Mouse (Mus musculus): ENCODE results near the gene Sesn1. TPM values are rescaled to one million over a fixed set of nuclear protein-coding genes. Genes with fewer than 3 reads are reported as not detected.
A peak's percentile ranks its signal among the peaks of the same experiment; 100 is the strongest.
"Not testable (repeated sequence)": the region's sequence is repeated elsewhere in the genome, so short reads cannot be mapped to it uniquely, and the experiment has no call there.

The Sesn1 gene
- polyA plus RNA-seq, 1 experiment from 2014 or later, result 22.3 TPM

- WGBS (ENCODE audit: insufficient replicate concordance), result 77% methylated on average over 5 of the region's 5 CpGs
- Histone ChIP-seq H3K4me2 (no peak overlapping the region), H3K36me3 (no peaks in the 10 kb centered on the region), H3K27me3 (no peaks in the 10 kb centered on the region), H3K4me3 (replicated peaks) (no peak overlapping the region), H3K4me1 (replicated peaks) (peaks cover 19% of the 10 kb centered on the region), H3K27ac (no peak overlapping the region), H3K9me3 (replicated peaks) (no peaks in the 10 kb centered on the region), H3K9ac (no peak overlapping the region)
- ATAC-seq (ENCODE audit: low read depth), result no peak
- no peak for DNase-seq
Measured at GRCm38 (mm10) chr10:41822573-41823281, 13.0 kb downstream of the Sesn1 start.

GRCm38 (mm10) chr10:41823282-41823675 is 13.5 kb downstream of the Sesn1 start:
- not testable (repeated sequence) for DNase-seq; H3K27ac ChIP-seq; H3K4me3 ChIP-seq (replicated peaks); H3K36me3 ChIP-seq; H3K27me3 ChIP-seq; H3K9ac ChIP-seq; ATAC-seq (ENCODE audit: low read depth); H3K4me2 ChIP-seq; H3K9me3 ChIP-seq (replicated peaks)
- 86% methylated on average over 3 of the region's 4 CpGs for WGBS (ENCODE audit: insufficient replicate concordance)
- peaks cover 24% of the 10 kb centered on the region for H3K4me1 ChIP-seq (replicated peaks)

- Histone ChIP-seq H3K9me3 (replicated peaks) (no peaks in the 10 kb centered on the region), H3K4me2 (no peak overlapping the region), H3K36me3 (no peaks in the 10 kb centered on the region), H3K4me3 (replicated peaks) (no peak overlapping the region), H3K4me1 (replicated peaks) (peaks cover 29% of the 10 kb centered on the region), H3K27ac (no peak overlapping the region), H3K9ac (no peak overlapping the region), H3K27me3 (no peaks in the 10 kb centered on the region)
- DNase-seq (no peak), ATAC-seq (ENCODE audit: low read depth) (no peak)
- 69% methylated on average over 4 of the region's 4 CpGs for WGBS (ENCODE audit: insufficient replicate concordance)
Measured at GRCm38 (mm10) chr10:41823916-41824315, 14.2 kb downstream of the Sesn1 start.

GRCm38 (mm10) chr10:41825041-41825440 is 15.3 kb downstream of the Sesn1 start:
- ATAC-seq (ENCODE audit: low read depth), result no peak
- Histone ChIP-seq H3K9me3 (replicated peaks) (no peaks in the 10 kb centered on the region), H3K27me3 (no peaks in the 10 kb centered on the region), H3K4me3 (replicated peaks) (no peak overlapping the region), H3K9ac (no peak overlapping the region), H3K27ac (no peak overlapping the region), H3K36me3 (no peaks in the 10 kb centered on the region), H3K4me1 (replicated peaks) (peaks cover 29% of the 10 kb centered on the region), H3K4me2 (no peak overlapping the region)
- DNase-seq, result no peak
- WGBS (ENCODE audit: insufficient replicate concordance), result 85% methylated on average over 10 of the region's 10 CpGs

- H3K4me2 ChIP-seq, result no peak overlapping the region
- ATAC-seq (ENCODE audit: low read depth), result no peak
- no peaks in the 10 kb centered on the region for H3K27me3 ChIP-seq
- WGBS (ENCODE audit: insufficient replicate concordance), result 71% methylated on average over 4 of the region's 4 CpGs
- H3K27ac ChIP-seq, result no peak overlapping the region
- H3K4me1 ChIP-seq (replicated peaks), result peaks cover 29% of the 10 kb centered on the region
- H3K36me3 ChIP-seq, result no peaks in the 10 kb centered on the region
- no peak overlapping the region for H3K9ac ChIP-seq
- no peak for DNase-seq
- no peaks in the 10 kb centered on the region for H3K9me3 ChIP-seq (replicated peaks)
- H3K4me3 ChIP-seq (replicated peaks), result no peak overlapping the region
Measured at GRCm38 (mm10) chr10:41825996-41826395, 16.3 kb downstream of the Sesn1 start.

GRCm38 (mm10) chr10:41826526-41827116 is 16.9 kb downstream of the Sesn1 start:
- DNase-seq (no peak), ATAC-seq (ENCODE audit: low read depth) (no peak)
- Histone ChIP-seq H3K9ac (no peak overlapping the region), H3K4me1 (replicated peaks) (peaks cover 29% of the 10 kb centered on the region), H3K9me3 (replicated peaks) (no peaks in the 10 kb centered on the region), H3K4me3 (replicated peaks) (no peak overlapping the region), H3K4me2 (no peak overlapping the region), H3K27me3 (no peaks in the 10 kb centered on the region), H3K36me3 (no peaks in the 10 kb centered on the region), H3K27ac (no peak overlapping the region)
- WGBS (ENCODE audit: insufficient replicate concordance), result 31% methylated on average over 6 of the region's 6 CpGs

GRCm38 (mm10) chr10:41827784-41828183 is 18.0 kb downstream of the Sesn1 start:
- ATAC-seq (ENCODE audit: low read depth), result no peak
- no peak for DNase-seq
- Histone ChIP-seq H3K4me1 (replicated peaks) (peaks cover 29% of the 10 kb centered on the region), H3K27me3 (no peaks in the 10 kb centered on the region), H3K36me3 (no peaks in the 10 kb centered on the region), H3K4me3 (replicated peaks) (no peak overlapping the region), H3K9me3 (replicated peaks) (no peaks in the 10 kb centered on the region), H3K4me2 (no peak overlapping the region), H3K9ac (no peak overlapping the region), H3K27ac (no peak overlapping the region)
- 47% methylated on average over 4 of the region's 4 CpGs for WGBS (ENCODE audit: insufficient replicate concordance)

GRCm38 (mm10) chr10:41829191-41829590 is 19.5 kb downstream of the Sesn1 start:
- Histone ChIP-seq H3K36me3 (no peaks in the 10 kb centered on the region), H3K4me2 (no peak overlapping the region), H3K4me3 (replicated peaks) (no peak overlapping the region), H3K27me3 (no peaks in the 10 kb centered on the region), H3K9me3 (replicated peaks) (no peaks in the 10 kb centered on the region), H3K9ac (no peak overlapping the region), H3K27ac (no peak overlapping the region), H3K4me1 (replicated peaks) (peaks cover 29% of the 10 kb centered on the region)
- 80% methylated on average over 5 of the region's 5 CpGs for WGBS (ENCODE audit: insufficient replicate concordance)
- DNase-seq, result no peak
- ATAC-seq (ENCODE audit: low read depth), result no peak

GRCm38 (mm10) chr10:41829980-41830379 is 20.2 kb downstream of the Sesn1 start:
- no peak for ATAC-seq (ENCODE audit: low read depth)
- WGBS (ENCODE audit: insufficient replicate concordance), result 78% methylated on average over 2 of the region's 2 CpGs
- no peak overlapping the region for H3K4me3 ChIP-seq (replicated peaks)
- no peak overlapping the region for H3K27ac ChIP-seq
- no peaks in the 10 kb centered on the region for H3K9me3 ChIP-seq (replicated peaks)
- peaks cover 29% of the 10 kb centered on the region for H3K4me1 ChIP-seq (replicated peaks)
- DNase-seq, result no peak
- H3K4me2 ChIP-seq, result no peak overlapping the region
- no peaks in the 10 kb centered on the region for H3K27me3 ChIP-seq
- H3K9ac ChIP-seq, result no peak overlapping the region
- H3K36me3 ChIP-seq, result no peaks in the 10 kb centered on the region

GRCm38 (mm10) chr10:41830445-41830844 is 20.7 kb downstream of the Sesn1 start:
- H3K4me1 ChIP-seq (replicated peaks), result peaks cover 29% of the 10 kb centered on the region
- no peak overlapping the region for H3K4me2 ChIP-seq
- no peak for ATAC-seq (ENCODE audit: low read depth)
- no peak overlapping the region for H3K4me3 ChIP-seq (replicated peaks)
- H3K36me3 ChIP-seq, result no peaks in the 10 kb centered on the region
- WGBS (ENCODE audit: insufficient replicate concordance), result 60% methylated on average over 4 of the region's 4 CpGs
- DNase-seq, result no peak
- no peaks in the 10 kb centered on the region for H3K27me3 ChIP-seq
- no peak overlapping the region for H3K27ac ChIP-seq
- H3K9me3 ChIP-seq (replicated peaks), result no peaks in the 10 kb centered on the region
- H3K9ac ChIP-seq, result no peak overlapping the region

GRCm38 (mm10) chr10:41830851-41831522 is 21.3 kb downstream of the Sesn1 start:
- peak; percentile 34 for DNase-seq
- Histone ChIP-seq H3K4me2 (no peak overlapping the region), H3K4me1 (replicated peaks) (peaks cover 28% of the 10 kb centered on the region), H3K9me3 (replicated peaks) (no peaks in the 10 kb centered on the region), H3K9ac (no peak overlapping the region), H3K27ac (no peak overlapping the region), H3K4me3 (replicated peaks) (no peak overlapping the region), H3K36me3 (no peaks in the 10 kb centered on the region), H3K27me3 (no peaks in the 10 kb centered on the region)
- ATAC-seq (ENCODE audit: low read depth), result no peak
- WGBS (ENCODE audit: insufficient replicate concordance), result 51% methylated on average over 9 of the region's 9 CpGs

Data from liver, embryonic 13.5 days (tissue).